Mouse (Mus musculus): ENCODE data around the gene Amph.

- TF ChIP-seq CTCF (IDR thresholded peaks at IDR 0.05; ENCODE audit: extremely low read depth, insufficient read length, insufficient replicate concordance, low read depth, low read length): no peak
- no peak for TF ChIP-seq POLR2A (IDR thresholded peaks at IDR 0.05; ENCODE audit: low read depth, low read length)
These were observed 191.1 kb downstream of the Amph start for GRCm38 (mm10) chr13:19139104-19139503.
